In genomic region chr2:181694581-181694980, GRCm38 (mm10) we compare ENCODE assay signal across 11 mouse cellular contexts. TPM values are rescaled to one million over a fixed set of nuclear protein-coding genes. Genes with fewer than 3 reads are reported as not detected.
A peak's percentile ranks its signal among the peaks of the same experiment; 100 is the strongest.
DNase-seq lines count a peak whose midpoint lies in the region; ATAC-seq and TF ChIP-seq lines count a peak whose summit lies in the region.
"Had no signal": no experiment of that assay in that cellular context is flagged by ENCODE, and none has a peak within 500 bp of the region (broad histone marks: within the 10 kb centered on the region; RNA-seq: fewer than 3 reads in every experiment).

No protein-coding gene starts in this region.

- no peak overlapping the region for H3K4me3 ChIP-seq in heart, postnatal 0 days (ENCODE audit: low read depth, low read length)
- peak overlapping the region in 1 of 2 experiments; percentile 90; a peak in 1 of 4 replicates for H3K4me3 ChIP-seq in MEL (ENCODE audit: control insufficient read depth in 1 of 2, insufficient read depth in 1 of 2, low read depth in 2 of 2, low read length in 2 of 2)
- peak overlapping the region; percentile 82 for H3K4me3 ChIP-seq in hindbrain, embryonic 10.5 days
- H3K4me3 ChIP-seq in midbrain, embryonic 13.5 days (replicated peaks), result peak overlapping the region; percentile 63; the same call in 1 of the 2 replicates

- H3K27me3 ChIP-seq in heart, postnatal 0 days (ENCODE audit: control insufficient read depth, insufficient read depth, low read length), result no peaks in the 10 kb centered on the region; the same call in 1 of the 2 replicates
- H3K27me3 ChIP-seq in MEL (ENCODE audit: control insufficient read depth in 1 of 2, insufficient read depth in 2 of 2, low read length in 2 of 2), result no peaks in the 10 kb centered on the region
- H3K27me3 ChIP-seq in hindbrain, embryonic 10.5 days (ENCODE audit: insufficient read depth, poor library complexity, severe bottlenecking), result peaks cover 27% of the 10 kb centered on the region
- peaks cover 7% of the 10 kb centered on the region; the same call in 1 of the 2 replicates for H3K27me3 ChIP-seq in midbrain, embryonic 13.5 days

- WGBS in heart, postnatal 0 days, result 89% methylated on average over 3 of the region's 3 CpGs
- WGBS in hindbrain, embryonic 10.5 days, result 87% methylated on average over 3 of the region's 3 CpGs
- WGBS in midbrain, embryonic 13.5 days, result 86% methylated on average over 3 of the region's 3 CpGs

- DNase-seq in heart, postnatal 0 days (ENCODE audit: low spot score), result no peak
- DNase-seq in heart, adult 18-20 months, result no peak
- DNase-seq in MEL (ENCODE audit: low read depth, low spot score), result peak; percentile 32
- no peak for DNase-seq in hindbrain, embryonic 10.5 days (ENCODE audit: low spot score)
- no peak for DNase-seq in adrenal gland, adult 18-20 months (ENCODE audit: low spot score in 2 of 2)
- DNase-seq in ovary, postnatal 36 days (ENCODE audit: low spot score), result no peak
- no peak for DNase-seq in kidney, postnatal 36 days

- no peak for TF ChIP-seq CTCF in heart, postnatal 0 days (IDR thresholded peaks at IDR 0.05; ENCODE audit: low read depth)
- TF ChIP-seq CTCF in MEL (IDR thresholded peaks at IDR 0.05 in 2 of 3, conservative IDR thresholded peaks at IDR 0.05 in 1 of 3; ENCODE audit: control insufficient read depth in 1 of 3, insufficient read depth in 1 of 3, low read depth in 2 of 3, low read length in 3 of 3, poor library complexity in 1 of 3, severe bottlenecking in 1 of 3), result no peak

- H3K4me1 ChIP-seq in heart, postnatal 0 days (ENCODE audit: control insufficient read depth, insufficient read depth), result peaks cover 6% of the 10 kb centered on the region; the same call in 1 of the 2 replicates
- peaks cover 0 to 29% of the 10 kb centered on the region in 2 experiments; a peak in 3 of 4 replicates for H3K4me1 ChIP-seq in MEL (ENCODE audit: control insufficient read depth in 1 of 2, insufficient read depth in 2 of 2, low read length in 2 of 2)
- H3K4me1 ChIP-seq in hindbrain, embryonic 10.5 days (replicated peaks), result peaks cover 23% of the 10 kb centered on the region
- H3K4me1 ChIP-seq in midbrain, embryonic 13.5 days (replicated peaks), result peaks cover 26% of the 10 kb centered on the region

- TF ChIP-seq POLR2A in MEL (IDR thresholded peaks at IDR 0.05; ENCODE audit: control insufficient read depth in 1 of 2, insufficient read depth in 1 of 2, low read depth in 1 of 2, low read length in 2 of 2, poor library complexity in 1 of 2), result no peak

- no peak for ATAC-seq in heart, postnatal 0 days (ENCODE audit: insufficient read depth, low read depth)
- ATAC-seq in midbrain, embryonic 13.5 days, result no peak

- no peak for TF ChIP-seq EP300 in heart, postnatal 0 days (IDR thresholded peaks at IDR 0.05; ENCODE audit: low read depth)
- TF ChIP-seq EP300 in MEL (IDR thresholded peaks at IDR 0.05; ENCODE audit: low read depth in 1 of 2, low read length in 2 of 2), result no peak

- H3K79me2 ChIP-seq in MEL (ENCODE audit: control insufficient read depth, insufficient read depth, low read length, poor library complexity), result peaks cover 26% of the 10 kb centered on the region

- H3K9me3 ChIP-seq in heart, postnatal 0 days (replicated peaks; ENCODE audit: control insufficient read depth, low read length), result no peaks in the 10 kb centered on the region
- no peaks in the 10 kb centered on the region for H3K9me3 ChIP-seq in MEL (replicated peaks; ENCODE audit: insufficient read depth, low read length)
- H3K9me3 ChIP-seq in hindbrain, embryonic 10.5 days, result no peaks in the 10 kb centered on the region
- H3K9me3 ChIP-seq in midbrain, embryonic 13.5 days, result no peaks in the 10 kb centered on the region

- TF ChIP-seq RAD21 in MEL (IDR thresholded peaks at IDR 0.05; ENCODE audit: low read depth, low read length), result no peak

- H3K4me2 ChIP-seq in heart, postnatal 0 days (ENCODE audit: low read depth, low read length), result peak overlapping the region; percentile 96; the same call in 1 of the 2 replicates
- peak overlapping the region; percentile 93 for H3K4me2 ChIP-seq in midbrain, embryonic 13.5 days (replicated peaks)

- no peak overlapping the region for H3K27ac ChIP-seq in heart, postnatal 0 days (ENCODE audit: low read depth)
- H3K27ac ChIP-seq in MEL (ENCODE audit: control insufficient read depth, low read depth, low read length), result no peak overlapping the region
- no peak overlapping the region for H3K27ac ChIP-seq in hindbrain, embryonic 10.5 days
- no peak overlapping the region for H3K27ac ChIP-seq in midbrain, embryonic 13.5 days

- no peaks in the 10 kb centered on the region for H3K36me3 ChIP-seq in heart, postnatal 0 days (replicated peaks; ENCODE audit: control insufficient read depth, insufficient read depth, low read length)
- peaks cover 0 to 22% of the 10 kb centered on the region in 2 experiments; a peak in 2 of 4 replicates for H3K36me3 ChIP-seq in MEL (ENCODE audit: control insufficient read depth in 1 of 2, insufficient read depth in 2 of 2, low read length in 2 of 2)
- H3K36me3 ChIP-seq in hindbrain, embryonic 10.5 days, result peaks cover 15% of the 10 kb centered on the region
- peaks cover under 1% of the 10 kb centered on the region; the same call in 1 of the 2 replicates for H3K36me3 ChIP-seq in midbrain, embryonic 13.5 days

- no peak overlapping the region for H3K9ac ChIP-seq in heart, postnatal 0 days (replicated peaks; ENCODE audit: low read depth, low read length)
- peak overlapping the region; percentile 93 for H3K9ac ChIP-seq in MEL (ENCODE audit: control insufficient read depth, low read depth, low read length, poor library complexity, severe bottlenecking)
- H3K9ac ChIP-seq in midbrain, embryonic 13.5 days (replicated peaks), result no peak overlapping the region

TF ChIP-seq in MEL, 35 proteins besides CTCF, POLR2A, EP300 and RAD21 (continues in another document):
- TF ChIP-seq SMC3 (IDR thresholded peaks at IDR 0.05; ENCODE audit: low read depth, low read length) (no peak), ZKSCAN1 (IDR thresholded peaks at IDR 0.05; ENCODE audit: low read depth, low read length) (no peak), MAZ (IDR thresholded peaks at IDR 0.05; ENCODE audit: low read depth, low read length) (no peak), POLR2AphosphoS2 (IDR thresholded peaks at IDR 0.05; ENCODE audit: low read length) (no peak)

RNA-seq across cellular contexts. Expression of gene Rgs19, which starts 0.8 kb away (rescaled TPM):
- 12.4 and 72.1 TPM in 2 replicates for total RNA-seq in heart, postnatal 0 days (2014; rRNA removed; ENCODE audit: low replicate concordance)
- polyA plus RNA-seq in heart, postnatal 0 days (2015; fragmentation: Nextera tagmentation; extraction: Ambion mirVana), result 13.2 and 16.4 TPM in 2 replicates
- 1 to 10 TPM; 7.4 to 7.7 TPM for total RNA-seq in heart, adult 18-20 months (2021)
- 45.5 and 46.2 TPM in 2 replicates for total RNA-seq in MEL (2012; rRNA removed)
- polyA plus RNA-seq in MEL (2012; ENCODE audit: insufficient read depth in 1 of 2, insufficient read length in 2 of 2, low read depth in 1 of 2, low replicate concordance in 2 of 2, missing spikeins in 1 of 2), result 100 to 1,000 TPM in 1 of 2 experiments, not detected in 1; 157 TPM
- 69.1 and 79.2 TPM in 2 replicates for polyA plus RNA-seq in hindbrain, embryonic 10.5 days (2016; fragmentation: Nextera tagmentation; extraction: Ambion mirVana)
- 38.9 and 40.4 TPM in 2 replicates for polyA plus RNA-seq in midbrain, embryonic 13.5 days (2015; fragmentation: Nextera tagmentation; extraction: Ambion mirVana)
- total RNA-seq in adrenal gland, adult 18-20 months (2021), result 10 to 100 TPM; 18.8 to 22.5 TPM

RNA-seq across cellular contexts. Expression of gene Lkaaear1, which starts 3.7 kb away (rescaled TPM):
- total RNA-seq in heart, postnatal 0 days (2014; rRNA removed; ENCODE audit: low replicate concordance), result not detected in 2 replicates
- not detected in 2 replicates for polyA plus RNA-seq in heart, postnatal 0 days (2015; fragmentation: Nextera tagmentation; extraction: Ambion mirVana)
- not detected for total RNA-seq in heart, adult 18-20 months (2021)
- total RNA-seq in MEL (2012; rRNA removed), result not detected in 2 replicates
- not detected for polyA plus RNA-seq in MEL (2012; ENCODE audit: insufficient read depth in 1 of 2, insufficient read length in 2 of 2, low read depth in 1 of 2, low replicate concordance in 2 of 2, missing spikeins in 1 of 2)
- polyA plus RNA-seq in hindbrain, embryonic 10.5 days (2016; fragmentation: Nextera tagmentation; extraction: Ambion mirVana), result not detected in 2 replicates
- not detected in 2 replicates for polyA plus RNA-seq in midbrain, embryonic 13.5 days (2015; fragmentation: Nextera tagmentation; extraction: Ambion mirVana)
- total RNA-seq in adrenal gland, adult 18-20 months (2021), result not detected
- total RNA-seq: ES-E14; hematopoietic stem cell, adult 5-6 weeks; liver, adult 2 months had no signal
- polyA plus RNA-seq: liver, adult 2 months had no signal

RNA-seq across cellular contexts. Expression of gene Tcea2, which starts 14.5 kb away (rescaled TPM):
- 19.6 and 21.9 TPM in 2 replicates for total RNA-seq in heart, postnatal 0 days (2014; rRNA removed; ENCODE audit: low replicate concordance)
- polyA plus RNA-seq in heart, postnatal 0 days (2015; fragmentation: Nextera tagmentation; extraction: Ambion mirVana), result 15.2 and 16.2 TPM in 2 replicates
- total RNA-seq in heart, adult 18-20 months (2021), result 1 to 10 TPM; 5.1 to 5.8 TPM
- total RNA-seq in MEL (2012; rRNA removed), result 6.7 and 7.3 TPM in 2 replicates
- polyA plus RNA-seq in MEL (2012; ENCODE audit: insufficient read depth in 1 of 2, insufficient read length in 2 of 2, low read depth in 1 of 2, low replicate concordance in 2 of 2, missing spikeins in 1 of 2), result 10 to 100 TPM in 1 of 2 experiments, not detected in 1; 17.0 TPM
- 14.4 and 17.7 TPM in 2 replicates for polyA plus RNA-seq in hindbrain, embryonic 10.5 days (2016; fragmentation: Nextera tagmentation; extraction: Ambion mirVana)
- 35.7 and 36.9 TPM in 2 replicates for polyA plus RNA-seq in midbrain, embryonic 13.5 days (2015; fragmentation: Nextera tagmentation; extraction: Ambion mirVana)
- total RNA-seq in adrenal gland, adult 18-20 months (2021), result 1 to 10 TPM; 8.7 to 8.9 TPM

RNA-seq across cellular contexts. Expression of gene Oprl1, which starts 20.2 kb away (rescaled TPM):
- total RNA-seq in heart, postnatal 0 days (2014; rRNA removed; ENCODE audit: low replicate concordance), result 0.77 and 8.1 TPM in 2 replicates
- 0.19 and 0.36 TPM in 2 replicates for polyA plus RNA-seq in heart, postnatal 0 days (2015; fragmentation: Nextera tagmentation; extraction: Ambion mirVana)
- total RNA-seq in heart, adult 18-20 months (2021), result not detected
- 0.04 TPM in 1 of 2 replicates, not detected in the other for total RNA-seq in MEL (2012; rRNA removed)
- under 1 TPM in 1 of 2 experiments, not detected in 1; 0.25 TPM for polyA plus RNA-seq in MEL (2012; ENCODE audit: insufficient read depth in 1 of 2, insufficient read length in 2 of 2, low read depth in 1 of 2, low replicate concordance in 2 of 2, missing spikeins in 1 of 2)
- 5.6 and 17.3 TPM in 2 replicates for polyA plus RNA-seq in hindbrain, embryonic 10.5 days (2016; fragmentation: Nextera tagmentation; extraction: Ambion mirVana)
- polyA plus RNA-seq in midbrain, embryonic 13.5 days (2015; fragmentation: Nextera tagmentation; extraction: Ambion mirVana), result 82.3 and 83.9 TPM in 2 replicates
- total RNA-seq in adrenal gland, adult 18-20 months (2021), result 1 to 10 TPM in 1 of 2 experiments, under 1 TPM in 1; 0.80 to 2.7 TPM
- total RNA-seq: hematopoietic stem cell, adult 5-6 weeks; liver, adult 2 months had no signal

RNA-seq across cellular contexts. Expression of gene Sox18, which starts 23.1 kb away (rescaled TPM):
- total RNA-seq in heart, postnatal 0 days (2014; rRNA removed; ENCODE audit: low replicate concordance), result 31.8 and 69.4 TPM in 2 replicates
- 53.1 and 54.5 TPM in 2 replicates for polyA plus RNA-seq in heart, postnatal 0 days (2015; fragmentation: Nextera tagmentation; extraction: Ambion mirVana)
- 10 to 100 TPM; 38.7 to 49.6 TPM for total RNA-seq in heart, adult 18-20 months (2021)
- total RNA-seq in MEL (2012; rRNA removed), result not detected in 2 replicates
- polyA plus RNA-seq in MEL (2012; ENCODE audit: insufficient read depth in 1 of 2, insufficient read length in 2 of 2, low read depth in 1 of 2, low replicate concordance in 2 of 2, missing spikeins in 1 of 2), result under 1 TPM in 1 of 2 experiments, not detected in 1; 0.04 TPM
- 21.4 and 21.7 TPM in 2 replicates for polyA plus RNA-seq in hindbrain, embryonic 10.5 days (2016; fragmentation: Nextera tagmentation; extraction: Ambion mirVana)
- polyA plus RNA-seq in midbrain, embryonic 13.5 days (2015; fragmentation: Nextera tagmentation; extraction: Ambion mirVana), result 13.7 and 14.2 TPM in 2 replicates
- total RNA-seq in adrenal gland, adult 18-20 months (2021), result 10 to 100 TPM; 25.7 to 41.7 TPM
- total RNA-seq: hematopoietic stem cell, adult 5-6 weeks had no signal
